Mouse (Mus musculus): ENCODE results near the gene Ccdc103.

GRCm38 (mm10) chr11:102896641-102897040 is 15.6 kb downstream of the Ccdc103 start:
- TF ChIP-seq TAL1 (IDR thresholded peaks at IDR 0.05; ENCODE audit: low read length) (no peak), GATA1 (IDR thresholded peaks at IDR 0.05; ENCODE audit: low read length) (no peak)
